Mouse (Mus musculus) cerebellum, adult (tissue): ENCODE measurements around the gene Hint2.

Experiments used
- ATAC-seq: cut with Nextera tagmentation; 2 replicates; pipeline ENCODE4 v1.9.2; 2017; ENCODE audit warnings: mild to moderate bottlenecking, moderate library complexity, mixed read lengths; ENCODE audit not compliant: insufficient number of reproducible peaks, low FRiP score, low TSS enrichment

The Hint2 gene

GRCm38 (mm10) chr4:43613060-43613730 is 43.1 kb downstream of the Hint2 start:
- no peak for ATAC-seq

GRCm38 (mm10) chr4:43612534-43612933 is 43.7 kb downstream of the Hint2 start:
- no peak for ATAC-seq

- ATAC-seq: no peak
Measured at GRCm38 (mm10) chr4:43604751-43605685, 51.2 kb downstream of the Hint2 start.
